Mouse (Mus musculus) midbrain, embryonic 10.5 days (tissue): ENCODE data around the gene Pck1. TPM values are rescaled to one million over a fixed set of nuclear protein-coding genes. Genes with fewer than 3 reads are reported as not detected.

ENCODE experiments used
- DNase-seq: peaks from one replicate; pipeline ENCODE4 v3.0.0-alpha.2; 2017; ENCODE audit warnings: low spot score
- H3K27ac ChIP-seq: fragments of 300-500 bp; sonication (generic); replicated peaks from 2 replicates; pipeline ENCODE4 v1.5.1; 2016; ENCODE audit warnings: mild to moderate bottlenecking
- H3K27me3 ChIP-seq: fragments of 300-500 bp; sonication (generic); 2 replicates; pipeline ENCODE4 v1.6.1; 2016; ENCODE audit warnings: low read depth, mild to moderate bottlenecking; ENCODE audit not compliant: poor library complexity, severe bottlenecking
- H3K36me3 ChIP-seq: fragments of 300-500 bp; sonication (generic); 2 replicates; pipeline ENCODE4 v1.6.1; 2016; ENCODE audit warnings: mild to moderate bottlenecking, moderate library complexity
- H3K4me1 ChIP-seq: fragments of 300-500 bp; sonication (generic); 2 replicates; pipeline ENCODE4 v1.6.1; 2016
- H3K4me3 ChIP-seq: fragments of 300-500 bp; sonication (generic); 2 replicates; pipeline ENCODE4 v1.5.1; 2016; ENCODE audit warnings: mild to moderate bottlenecking, moderate library complexity
- H3K9me3 ChIP-seq: fragments of 300-500 bp; sonication (generic); replicated peaks from 2 replicates; pipeline ENCODE4 v1.6.1; 2016; ENCODE audit warnings: mild to moderate bottlenecking
- WGBS: fragments of 180-500 bp; shearing (Covaris S2); methylation state at CpG from one replicate; pipeline ENCODE4 v1.1.7; 2016; 5-methylcytosine and 5-hydroxymethylcytosine counted together
- polyA plus RNA-seq: library from polyadenylated mRNA; unstranded; fragments of >200 nt; fragmentation: Nextera tagmentation; extraction: Ambion mirVana; gene quantifications from 2 replicates; pipeline ENCODE4 v1.2.1, GENCODE M21; 2016

The Pck1 gene
- polyA plus RNA-seq, 1 experiment from 2014 or later: not detected

DNA sequence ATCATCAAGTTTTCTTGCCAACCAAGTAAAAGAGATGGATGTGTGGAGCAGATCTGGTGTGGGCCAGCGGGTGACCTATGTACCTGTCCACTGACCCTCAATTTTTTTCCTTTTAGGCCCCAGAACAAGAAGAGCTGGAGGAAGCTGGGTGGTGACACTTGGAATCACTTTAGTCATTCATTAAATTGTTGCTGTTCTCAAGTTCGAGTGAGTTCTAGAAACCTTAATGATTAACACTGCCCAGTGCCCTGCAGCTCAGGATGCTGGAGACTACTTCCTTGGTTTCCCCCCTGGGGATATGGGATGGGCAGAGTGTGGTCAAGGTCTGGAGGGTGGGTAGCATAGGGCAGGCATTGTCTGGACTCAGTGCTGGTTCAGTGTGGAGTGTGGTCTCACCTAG is 23.7 kb upstream of the Pck1 start:
- WGBS: 86% methylated on average over 2 of the region's 2 CpGs
- Histone ChIP-seq H3K36me3 (no peaks in the 10 kb centered on the region), H3K4me1 (peaks cover 5% of the 10 kb centered on the region; the same call in 1 of the 2 replicates), H3K27ac (no peak overlapping the region), H3K9me3 (no peaks in the 10 kb centered on the region), H3K4me3 (no peak overlapping the region), H3K27me3 (no peaks in the 10 kb centered on the region)
- DNase-seq: no peak

DNA sequence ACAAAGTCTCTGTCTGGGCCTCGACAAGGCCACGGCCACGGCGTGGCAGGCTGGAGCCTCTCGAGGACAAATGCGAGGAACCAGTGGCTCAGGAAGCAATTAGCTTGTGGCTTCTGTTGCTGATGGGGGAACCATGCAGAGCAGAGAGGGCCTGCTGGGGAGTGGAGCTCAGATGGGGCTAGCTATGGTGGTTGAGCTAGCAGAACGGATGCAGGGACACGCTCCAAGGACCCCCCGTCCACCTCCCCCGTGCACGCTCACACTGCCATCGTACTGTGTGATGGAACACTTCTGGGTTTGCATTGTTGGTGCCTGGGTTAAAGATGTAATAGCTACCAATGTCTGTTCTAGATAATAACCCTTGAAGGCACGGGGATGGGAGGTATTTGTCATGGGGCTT is 20.6 kb upstream of the Pck1 start:
- 90% methylated on average over 13 of the region's 13 CpGs for WGBS
- Histone ChIP-seq H3K9me3 (no peaks in the 10 kb centered on the region), H3K27ac (0 out of 2 replicates have a peak overlapping the region, but pooled peaks have one; percentile 28), H3K27me3 (no peaks in the 10 kb centered on the region), H3K4me3 (no peak overlapping the region), H3K4me1 (peaks cover 5% of the 10 kb centered on the region; the same call in 1 of the 2 replicates), H3K36me3 (no peaks in the 10 kb centered on the region)
- no peak for DNase-seq

GRCm38 (mm10) chr2:173132794-173133300 is 20.0 kb upstream of the Pck1 start:
- no peak overlapping the region for H3K27ac ChIP-seq
- no peaks in the 10 kb centered on the region for H3K36me3 ChIP-seq
- no peak for DNase-seq
- WGBS: 80% methylated on average over 8 of the region's 8 CpGs
- no peaks in the 10 kb centered on the region for H3K27me3 ChIP-seq
- no peaks in the 10 kb centered on the region for H3K9me3 ChIP-seq
- peaks cover 5% of the 10 kb centered on the region; the same call in 1 of the 2 replicates for H3K4me1 ChIP-seq
- no peak overlapping the region for H3K4me3 ChIP-seq

DNA sequence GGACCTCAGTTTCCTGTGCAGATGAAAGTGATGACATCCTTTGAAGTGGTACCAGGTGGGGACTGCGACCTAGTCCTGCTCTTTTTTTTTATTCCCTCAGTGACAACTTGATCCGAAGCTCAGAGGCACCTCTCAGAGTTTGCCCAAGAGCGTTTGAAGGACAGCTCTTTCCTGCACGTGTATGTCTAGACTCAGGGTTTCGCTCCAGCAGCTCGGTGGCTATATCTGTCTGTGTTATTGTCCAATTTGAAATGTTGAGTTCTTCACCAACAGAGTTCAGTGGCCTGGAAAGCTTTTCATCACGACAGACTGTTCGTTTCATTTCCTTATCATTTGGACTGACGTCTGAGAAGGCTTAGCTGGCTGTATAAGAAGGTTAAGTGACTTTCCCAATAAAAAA is 18.2 kb upstream of the Pck1 start:
- H3K27me3 ChIP-seq: no peaks in the 10 kb centered on the region
- H3K36me3 ChIP-seq: no peaks in the 10 kb centered on the region
- H3K27ac ChIP-seq: no peak overlapping the region
- H3K9me3 ChIP-seq: no peaks in the 10 kb centered on the region
- peaks cover 23% of the 10 kb centered on the region for H3K4me1 ChIP-seq
- H3K4me3 ChIP-seq: no peak overlapping the region
- DNase-seq: no peak
- 81% methylated on average over 9 of the region's 9 CpGs for WGBS

DNA sequence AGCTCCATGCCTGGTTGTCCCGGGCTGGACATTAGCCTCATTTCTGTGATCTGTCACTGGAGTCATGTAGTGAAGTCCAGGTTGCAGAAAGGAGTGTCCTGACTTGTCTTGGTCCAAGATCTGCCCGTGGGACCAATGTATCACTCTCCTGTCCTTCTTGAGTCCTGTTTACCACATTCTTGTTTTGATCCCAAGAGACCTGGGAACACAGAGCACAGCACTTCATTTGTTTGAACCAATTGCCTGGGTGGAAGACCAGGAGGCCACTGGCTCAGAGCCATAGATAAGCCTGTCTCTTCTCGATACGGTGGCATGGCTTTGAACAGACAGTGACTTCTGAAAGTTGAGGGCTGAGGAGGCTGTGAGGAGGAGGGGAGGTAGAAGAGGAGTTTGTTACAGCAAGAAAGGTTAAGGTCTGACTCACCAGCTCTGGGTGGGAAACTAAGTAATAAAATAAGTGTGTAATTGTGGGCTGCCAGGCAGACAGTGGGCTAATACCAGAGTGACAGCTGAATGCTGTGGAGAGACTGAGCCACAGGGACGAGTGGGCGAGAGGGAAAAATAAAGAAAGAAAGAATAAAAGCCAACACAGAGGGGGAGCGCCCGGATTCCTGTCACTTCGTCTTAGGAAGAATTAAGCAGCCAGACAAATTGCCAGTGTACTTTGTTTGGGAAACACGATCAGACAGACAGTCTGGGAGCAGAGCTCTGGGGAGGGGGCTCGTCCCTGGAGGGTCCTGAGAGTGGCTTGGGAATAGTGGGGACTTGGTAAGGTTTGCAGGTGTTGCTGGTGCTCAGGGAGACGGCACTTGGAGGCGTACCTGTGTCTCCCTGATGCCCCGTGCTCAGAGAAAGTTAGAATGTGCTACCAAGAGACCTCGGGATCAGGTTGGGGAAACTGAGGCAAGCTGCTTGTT is 14.3 kb upstream of the Pck1 start:
- 52% methylated on average over 15 of the region's 15 CpGs for WGBS
- peak; percentile 20 for DNase-seq
- H3K27ac ChIP-seq: peak overlapping the region; percentile 64

DNA sequence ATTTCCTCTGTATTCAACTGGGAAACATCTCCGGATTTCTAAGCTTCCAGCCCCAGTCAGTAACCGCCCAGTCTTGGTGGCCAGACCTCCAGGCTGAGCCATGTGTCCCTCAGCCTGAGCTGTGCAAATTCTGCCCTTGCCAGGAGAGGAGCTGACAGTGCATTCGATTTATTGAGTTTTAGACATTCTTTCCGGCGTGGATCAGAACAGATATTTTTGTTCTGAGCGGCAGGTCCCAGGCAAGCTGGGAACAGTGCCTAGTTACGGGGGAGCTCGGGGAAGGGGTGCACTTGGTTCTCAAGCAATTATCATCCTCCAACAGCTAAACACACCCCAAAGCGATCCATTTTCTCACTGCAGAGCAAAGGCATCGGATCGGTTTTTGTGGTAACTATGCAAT is 9.2 kb upstream of the Pck1 start:
- 88% methylated on average over 11 of the region's 11 CpGs for WGBS

More for the DNA sequence above, 14.3 kb upstream of the Pck1 start:
- H3K36me3 ChIP-seq: no peaks in the 10 kb centered on the region
- H3K27me3 ChIP-seq: 0 out of 2 replicates have a peak, but pooled peaks cover 9% of the 10 kb centered on the region
- H3K4me1 ChIP-seq: peaks cover 32% of the 10 kb centered on the region
- H3K9me3 ChIP-seq: no peaks in the 10 kb centered on the region
- H3K4me3 ChIP-seq: no peak overlapping the region

GRCm38 (mm10) chr2:173145808-173146207 is 7.0 kb upstream of the Pck1 start:
- Histone ChIP-seq H3K4me3 (no peak overlapping the region), H3K27me3 (0 out of 2 replicates have a peak, but pooled peaks cover 15% of the 10 kb centered on the region), H3K27ac (no peak overlapping the region), H3K4me1 (peaks cover 4% of the 10 kb centered on the region), H3K36me3 (no peaks in the 10 kb centered on the region), H3K9me3 (no peaks in the 10 kb centered on the region)
- no peak for DNase-seq
- WGBS: 73% methylated on average over 3 of the region's 3 CpGs

More for the DNA sequence above, 9.2 kb upstream of the Pck1 start:
- no peak for DNase-seq
- Histone ChIP-seq H3K9me3 (no peaks in the 10 kb centered on the region), H3K27me3 (0 out of 2 replicates have a peak, but pooled peaks cover 15% of the 10 kb centered on the region), H3K4me1 (peaks cover 26% of the 10 kb centered on the region), H3K27ac (no peak overlapping the region), H3K4me3 (no peak overlapping the region), H3K36me3 (no peaks in the 10 kb centered on the region)

- H3K4me3 ChIP-seq: no peak overlapping the region
- WGBS: 73% methylated on average over 6 of the region's 6 CpGs
- H3K27me3 ChIP-seq: 0 out of 2 replicates have a peak, but pooled peaks cover 15% of the 10 kb centered on the region
- DNase-seq: no peak
- H3K27ac ChIP-seq: no peak overlapping the region
- H3K36me3 ChIP-seq: no peaks in the 10 kb centered on the region
- no peaks in the 10 kb centered on the region for H3K4me1 ChIP-seq
- H3K9me3 ChIP-seq: no peaks in the 10 kb centered on the region
Observed at GRCm38 (mm10) chr2:173146728-173147127, 6.1 kb upstream of the Pck1 start.

GRCm38 (mm10) chr2:173148001-173148400 is 4.8 kb upstream of the Pck1 start:
- H3K27me3 ChIP-seq: 0 out of 2 replicates have a peak, but pooled peaks cover 10% of the 10 kb centered on the region
- DNase-seq: no peak
- H3K27ac ChIP-seq: no peak overlapping the region
- no peak overlapping the region for H3K4me3 ChIP-seq
- H3K9me3 ChIP-seq: no peaks in the 10 kb centered on the region
- WGBS: 90% methylated on average over 5 of the region's 5 CpGs
- H3K36me3 ChIP-seq: no peaks in the 10 kb centered on the region
- H3K4me1 ChIP-seq: no peaks in the 10 kb centered on the region

GRCm38 (mm10) chr2:173151352-173151751 is 1.5 kb upstream of the Pck1 start:
- WGBS: 94% methylated on average over 5 of the region's 5 CpGs
- Histone ChIP-seq H3K4me3 (no peak overlapping the region), H3K36me3 (no peaks in the 10 kb centered on the region), H3K4me1 (no peaks in the 10 kb centered on the region), H3K27me3 (no peaks in the 10 kb centered on the region), H3K9me3 (no peaks in the 10 kb centered on the region), H3K27ac (no peak overlapping the region; the same call in 1 of the 2 replicates)
- DNase-seq: no peak

- no peak overlapping the region for H3K4me3 ChIP-seq
- H3K4me1 ChIP-seq: no peaks in the 10 kb centered on the region
- H3K27me3 ChIP-seq: no peaks in the 10 kb centered on the region
- no peaks in the 10 kb centered on the region for H3K36me3 ChIP-seq
- WGBS: 92% methylated on average over 7 of the region's 7 CpGs
- DNase-seq: no peak
- H3K9me3 ChIP-seq: no peaks in the 10 kb centered on the region
- no peak overlapping the region; the same call in 1 of the 2 replicates for H3K27ac ChIP-seq
Observed at GRCm38 (mm10) chr2:173151784-173152284, 1.0 kb upstream of the Pck1 start.

GRCm38 (mm10) chr2:173153266-173153665 is 418 bp downstream of the Pck1 start:
- H3K9me3 ChIP-seq: no peaks in the 10 kb centered on the region
- WGBS: 92% methylated on average over 10 of the region's 10 CpGs
- no peak overlapping the region for H3K4me3 ChIP-seq
- H3K27ac ChIP-seq: no peak overlapping the region
- no peaks in the 10 kb centered on the region for H3K4me1 ChIP-seq
- DNase-seq: no peak
- H3K27me3 ChIP-seq: no peaks in the 10 kb centered on the region
- no peaks in the 10 kb centered on the region for H3K36me3 ChIP-seq

DNA sequence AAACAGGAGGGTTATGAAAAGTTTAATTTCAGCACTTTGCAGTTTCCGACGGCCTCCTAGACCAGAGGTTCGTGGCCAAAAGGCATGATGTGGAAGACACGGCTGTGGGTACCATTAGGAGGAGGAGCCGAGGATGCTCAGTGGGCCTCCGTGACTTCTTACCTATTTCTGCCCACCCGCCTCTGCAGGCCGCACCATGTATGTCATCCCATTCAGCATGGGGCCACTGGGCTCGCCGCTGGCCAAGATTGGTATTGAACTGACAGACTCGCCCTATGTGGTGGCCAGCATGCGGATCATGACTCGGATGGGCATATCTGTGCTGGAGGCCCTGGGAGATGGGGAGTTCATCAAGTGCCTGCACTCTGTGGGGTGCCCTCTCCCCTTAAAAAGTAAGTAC is 1.7 kb downstream of the Pck1 start:
- Histone ChIP-seq H3K9me3 (no peaks in the 10 kb centered on the region), H3K27ac (no peak overlapping the region), H3K4me1 (peaks cover 5% of the 10 kb centered on the region), H3K36me3 (no peaks in the 10 kb centered on the region), H3K4me3 (no peak overlapping the region), H3K27me3 (no peaks in the 10 kb centered on the region)
- no peak for DNase-seq
- WGBS: 92% methylated on average over 13 of the region's 13 CpGs
